Mouse (Mus musculus) spleen, embryonic (tissue): ENCODE results near the gene Ms4a6b.
"Not testable (repeated sequence)": the region's sequence is repeated elsewhere in the genome, so short reads cannot be mapped to it uniquely, and the experiment has no call there.

Experiments
- CTCF ChIA-PET: fragments of 350-600 bp; sonication (Branson Sonifier 250); formaldehyde crosslinking; loops from one replicate; lab custom pipeline; 2022; lab: Charles Lee

Gene Ms4a6b

DNA sequence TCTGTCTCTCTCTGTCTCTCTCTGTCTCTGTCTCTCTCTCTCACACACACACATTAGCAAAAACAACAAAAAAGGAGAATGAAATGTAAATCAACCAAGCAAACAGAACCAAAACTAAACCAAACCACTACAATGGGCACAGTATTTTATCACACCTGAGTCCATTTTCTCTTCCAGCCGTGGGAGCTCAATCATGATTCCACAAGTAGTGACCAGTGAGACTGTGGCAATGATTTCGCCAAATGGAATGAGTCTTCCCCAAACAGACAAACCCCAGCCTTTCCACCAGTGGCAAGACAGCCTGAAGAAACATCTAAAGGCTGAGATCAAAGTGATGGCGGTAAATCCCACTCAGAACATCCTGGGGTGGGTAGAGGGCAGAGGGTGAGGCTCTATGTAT is 3.8 kb downstream of the Ms4a6b start:
- CTCF ChIA-PET = no interaction called here

- CTCF ChIA-PET = interaction anchor here (0.6 kb wide), 1 partner anchor 580 kb away, joined by 6 read pairs; no protein-coding TSS in a partner anchor
These were observed 17.1 kb downstream of the Ms4a6b start for GRCm38 (mm10) chr19:11533421-11533820.

- CTCF ChIA-PET = interaction anchor here (0.6 kb wide), 1 partner anchor 581 kb away, joined by 6 read pairs; no protein-coding TSS in a partner anchor
These were observed 17.7 kb downstream of the Ms4a6b start for GRCm38 (mm10) chr19:11533888-11534445.

DNA sequence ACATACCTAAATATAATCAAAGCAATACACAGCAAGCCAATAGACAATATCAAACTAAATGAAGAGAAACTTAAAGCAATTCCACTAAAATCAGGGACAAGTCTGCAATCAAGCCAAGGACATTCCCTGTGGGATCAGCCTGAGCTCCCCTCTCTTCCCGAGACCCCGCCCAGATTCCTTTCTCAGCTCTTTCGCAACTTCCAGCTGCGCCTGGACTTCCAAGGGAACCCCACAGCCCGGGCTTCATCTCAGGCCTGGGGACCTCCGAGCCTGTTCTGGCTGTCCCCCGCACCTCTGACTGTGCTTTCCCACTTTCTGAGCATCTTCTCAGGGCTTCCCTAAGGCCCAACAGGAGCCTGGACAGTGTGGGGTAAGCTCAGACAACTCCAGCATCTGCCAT is 20.3 kb downstream of the Ms4a6b start, which contains the start of gene Ms4a4d:
Gene Ms4a4d, plus strand, starts transcription at position 209 of the 400 bp plus-strand sequence.
- CTCF ChIA-PET = no interaction called here

DNA sequence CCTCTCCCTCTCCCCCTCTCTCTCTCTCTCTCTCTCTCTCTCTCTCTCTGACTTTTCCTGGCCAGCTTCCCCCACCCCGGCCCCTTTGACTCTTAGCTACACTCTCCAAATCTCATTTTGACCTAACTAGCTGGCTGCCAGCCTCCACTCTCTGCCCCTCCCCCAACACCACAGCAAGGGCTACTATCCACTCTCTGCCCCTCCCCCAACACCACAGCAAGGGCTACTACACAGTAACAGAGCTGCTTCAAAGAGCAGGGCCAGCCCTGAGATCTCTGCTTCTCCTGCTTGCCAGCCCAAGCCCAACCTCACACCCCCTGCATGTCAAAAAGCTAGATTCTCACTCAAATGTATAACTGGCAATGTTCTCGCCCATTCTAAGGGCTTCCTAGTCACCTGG is 21.0 kb downstream of the Ms4a6b start:
- CTCF ChIA-PET = interaction anchor here (0.6 kb wide), 1 partner anchor 68 kb away, joined by 4 read pairs; the partner anchor contains the start of gene Ms4a6c

- CTCF ChIA-PET = interaction anchor here (1.1 kb wide), 1 partner anchor 36 kb away, joined by 3 read pairs; no protein-coding TSS in a partner anchor
These were observed 24.0 kb downstream of the Ms4a6b start for GRCm38 (mm10) chr19:11540166-11540821.

- CTCF ChIA-PET = not testable (repeated sequence)
These were observed 28.1 kb downstream of the Ms4a6b start for GRCm38 (mm10) chr19:11544383-11544782.

DNA sequence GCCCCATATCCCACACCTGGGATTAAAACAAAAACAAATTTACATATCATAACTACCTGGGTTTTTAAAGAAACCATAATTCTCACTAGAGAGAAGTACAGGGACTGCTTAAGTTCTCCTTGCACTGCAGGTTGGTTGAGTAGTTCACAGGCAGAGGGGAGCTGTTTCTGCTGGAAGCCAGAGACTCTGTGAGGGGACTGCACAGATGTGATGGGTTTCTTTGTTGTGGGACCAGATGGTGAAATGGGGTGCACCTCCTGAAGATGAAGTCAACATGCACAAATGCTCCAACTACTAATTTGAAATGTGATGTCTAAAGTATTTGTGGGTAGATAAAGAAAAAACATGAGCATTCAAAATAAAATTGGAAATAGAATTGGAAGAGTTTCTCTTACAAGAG is 31.6 kb downstream of the Ms4a6b start:
- CTCF ChIA-PET = interaction anchor here (0.6 kb wide), 1 partner anchor 66 kb away, joined by 3 read pairs; no protein-coding TSS in a partner anchor

DNA sequence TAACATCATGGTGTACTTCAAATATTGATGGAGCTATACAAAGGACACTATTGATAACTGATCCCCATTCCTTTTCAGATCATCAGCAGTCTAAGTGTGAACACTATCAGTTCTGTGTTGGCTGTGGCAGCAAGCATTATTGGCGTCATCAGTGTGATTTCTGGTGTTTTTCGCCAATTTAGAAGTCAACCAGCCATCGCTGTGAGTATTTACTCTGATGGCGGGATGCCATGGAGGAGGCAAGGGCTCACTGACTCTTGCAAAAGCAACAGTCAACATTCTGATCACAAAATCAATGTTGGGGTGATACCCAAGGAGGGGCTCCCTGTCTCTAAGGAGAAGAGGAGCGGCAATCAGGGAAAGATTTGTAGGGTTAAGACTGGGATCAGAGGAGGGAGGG is 38.4 kb downstream of the Ms4a6b start:
- CTCF ChIA-PET = no interaction called here

GRCm38 (mm10) chr19:11559560-11559959 is 43.2 kb downstream of the Ms4a6b start:
- CTCF ChIA-PET = interaction anchor here (0.6 kb wide), 1 partner anchor 51 kb away, joined by 4 read pairs; no protein-coding TSS in a partner anchor

DNA sequence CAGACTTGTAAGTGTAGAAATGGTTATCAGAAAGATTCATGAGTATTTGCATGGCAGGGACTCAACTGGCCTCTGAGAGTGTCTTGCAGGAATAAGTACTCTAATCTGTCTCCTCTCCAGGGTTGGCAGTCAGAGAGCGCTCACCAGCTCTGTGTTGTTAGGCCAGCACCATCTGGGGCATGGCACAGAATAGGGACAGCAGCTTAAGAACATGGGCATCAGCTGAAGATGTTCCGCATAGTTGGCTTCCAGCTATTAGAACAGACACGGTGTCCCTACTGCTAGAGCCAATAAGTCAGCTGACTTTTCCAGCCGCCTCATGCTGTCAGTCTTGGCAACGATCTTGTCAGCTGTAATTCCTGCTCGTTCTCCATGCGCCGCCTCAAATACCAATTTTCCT is 58.7 kb downstream of the Ms4a6b start:
- CTCF ChIA-PET = no interaction called here
